Mouse (Mus musculus) small intestine, adult 2 months (tissue): ENCODE measurements around the gene Rcor1.

ENCODE experiments used
- CTCF ChIP-seq: fragments of 200-500 bp; IDR thresholded peaks from 2 replicates; pipeline ENCODE4 v1.5.1; 2012; ENCODE audit warnings: low read depth, mild to moderate bottlenecking, control low read depth, inconsistent platforms, low read length, moderate library complexity, mixed read lengths; ENCODE audit not compliant: insufficient replicate concordance, insufficient read length; ENCODE audit errors: extremely low read depth
- POLR2A ChIP-seq: fragments of 200-500 bp; IDR thresholded peaks from 2 replicates; pipeline ENCODE4 v1.6.1; 2012; ENCODE audit warnings: low read depth, mild to moderate bottlenecking, control low read depth, inconsistent platforms, low read length, moderate library complexity

- TF ChIP-seq POLR2A (no peak), CTCF (no peak)
These were observed 48.7 kb upstream of the Rcor1 start for GRCm38 (mm10) chr12:110990500-110990899.
